Mouse (Mus musculus): ENCODE measurements around the gene Cdc42ep2.

The Cdc42ep2 gene

GRCm38 (mm10) chr19:5943404-5943803 is 18.8 kb upstream of the Cdc42ep2 start:
- in situ Hi-C loops (cut with MboI, MseI): no loop called here

DNA sequence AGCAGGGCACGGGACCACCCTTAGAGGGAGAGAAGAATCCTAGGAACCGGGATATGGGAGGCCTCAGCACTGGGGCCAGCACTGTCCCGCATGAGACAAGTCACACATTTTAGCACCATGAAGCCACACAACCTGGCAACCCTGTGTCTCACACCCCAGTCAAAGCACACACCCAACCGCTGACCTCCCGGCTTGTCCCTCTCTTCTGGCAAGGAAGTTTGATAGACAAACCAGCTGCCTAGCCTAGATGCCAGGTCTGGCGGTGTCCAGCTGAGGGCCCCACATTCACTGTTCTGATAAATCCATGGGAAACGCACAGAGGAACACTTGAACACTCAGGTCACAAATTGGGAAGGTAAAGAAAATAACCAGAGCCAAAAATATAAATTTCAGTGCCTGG is 18.0 kb upstream of the Cdc42ep2 start:
- in situ Hi-C loops (cut with MboI, MseI): no loop called here

DNA sequence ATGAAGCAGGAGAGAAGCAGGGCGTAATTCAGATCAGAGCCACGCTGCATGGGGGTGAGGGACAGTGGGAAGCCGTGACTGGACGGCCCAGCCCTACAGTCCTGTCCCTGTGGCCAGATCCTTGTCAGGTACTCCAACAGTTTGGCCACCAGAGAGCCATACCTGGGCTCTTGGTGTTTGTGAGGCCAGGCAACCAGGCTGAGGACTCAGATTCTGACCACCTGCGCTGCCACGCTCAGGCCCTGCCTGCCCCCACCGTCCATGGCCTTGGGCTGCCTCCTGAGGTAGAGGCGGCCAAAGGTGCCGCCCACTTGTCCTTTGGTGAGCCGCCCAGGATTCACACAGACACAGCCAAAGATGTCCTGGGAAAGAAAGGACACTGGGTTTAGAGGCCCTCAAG is 16.0 kb upstream of the Cdc42ep2 start:
- in situ Hi-C loops (cut with MboI, MseI): no loop called here

GRCm38 (mm10) chr19:5940173-5940572 is 15.6 kb upstream of the Cdc42ep2 start:
- in situ Hi-C loops (cut with MboI, MseI): no loop called here

GRCm38 (mm10) chr19:5939715-5940114 is 15.1 kb upstream of the Cdc42ep2 start:
- in situ Hi-C loops (cut with MboI, MseI): no loop called here

- in situ Hi-C loops (cut with MboI, MseI): no loop called here
These were observed 13.9 kb upstream of the Cdc42ep2 start for GRCm38 (mm10) chr19:5938516-5938915.

- in situ Hi-C loops (cut with MboI, MseI): no loop called here
These were observed 13.3 kb upstream of the Cdc42ep2 start for GRCm38 (mm10) chr19:5937836-5938406.

- in situ Hi-C loops (cut with MboI, MseI): no loop called here
These were observed 12.6 kb upstream of the Cdc42ep2 start for GRCm38 (mm10) chr19:5937095-5937835.

DNA sequence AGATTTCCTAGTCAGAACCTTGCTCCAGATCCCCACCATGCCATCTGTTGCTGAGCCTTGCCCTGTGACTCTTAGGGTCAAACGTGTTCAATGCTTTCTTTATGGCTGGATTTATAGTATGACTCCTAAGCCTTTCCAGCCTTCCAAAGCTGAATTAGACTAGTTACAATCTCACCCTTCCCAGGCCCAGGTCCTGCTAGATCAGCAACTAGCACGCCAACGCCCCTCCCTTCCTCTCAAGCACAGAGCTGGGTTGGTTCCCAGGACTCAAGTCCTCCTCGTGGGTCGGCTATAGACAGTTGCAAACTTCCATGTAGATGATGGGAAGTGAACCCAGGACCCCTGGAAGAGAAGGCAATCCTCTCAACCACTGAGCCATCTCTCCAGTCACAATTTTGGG is 11.1 kb upstream of the Cdc42ep2 start:
- in situ Hi-C loops (cut with MboI, MseI): no loop called here

DNA sequence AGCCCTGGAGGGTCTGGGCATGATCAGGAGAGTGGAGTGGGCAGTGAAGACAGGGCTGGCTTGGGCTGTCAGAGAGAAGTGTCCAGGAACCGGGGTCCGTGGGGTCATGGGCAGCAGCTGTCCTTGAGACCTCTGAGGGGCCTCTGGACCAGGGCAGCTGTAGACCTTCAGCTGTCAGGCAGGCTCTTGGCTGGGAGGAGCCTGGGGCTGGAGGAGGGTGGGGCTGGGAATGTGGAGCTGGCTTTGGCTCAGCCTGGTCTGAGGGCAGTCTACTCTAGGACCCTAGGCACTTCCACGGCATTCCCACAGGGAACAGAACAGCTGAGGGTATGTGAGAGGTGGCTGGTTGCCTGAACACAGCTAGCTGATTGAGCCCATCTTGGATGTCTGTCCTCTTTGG is 10.7 kb upstream of the Cdc42ep2 start:
- in situ Hi-C loops (cut with MboI, MseI): no loop called here

DNA sequence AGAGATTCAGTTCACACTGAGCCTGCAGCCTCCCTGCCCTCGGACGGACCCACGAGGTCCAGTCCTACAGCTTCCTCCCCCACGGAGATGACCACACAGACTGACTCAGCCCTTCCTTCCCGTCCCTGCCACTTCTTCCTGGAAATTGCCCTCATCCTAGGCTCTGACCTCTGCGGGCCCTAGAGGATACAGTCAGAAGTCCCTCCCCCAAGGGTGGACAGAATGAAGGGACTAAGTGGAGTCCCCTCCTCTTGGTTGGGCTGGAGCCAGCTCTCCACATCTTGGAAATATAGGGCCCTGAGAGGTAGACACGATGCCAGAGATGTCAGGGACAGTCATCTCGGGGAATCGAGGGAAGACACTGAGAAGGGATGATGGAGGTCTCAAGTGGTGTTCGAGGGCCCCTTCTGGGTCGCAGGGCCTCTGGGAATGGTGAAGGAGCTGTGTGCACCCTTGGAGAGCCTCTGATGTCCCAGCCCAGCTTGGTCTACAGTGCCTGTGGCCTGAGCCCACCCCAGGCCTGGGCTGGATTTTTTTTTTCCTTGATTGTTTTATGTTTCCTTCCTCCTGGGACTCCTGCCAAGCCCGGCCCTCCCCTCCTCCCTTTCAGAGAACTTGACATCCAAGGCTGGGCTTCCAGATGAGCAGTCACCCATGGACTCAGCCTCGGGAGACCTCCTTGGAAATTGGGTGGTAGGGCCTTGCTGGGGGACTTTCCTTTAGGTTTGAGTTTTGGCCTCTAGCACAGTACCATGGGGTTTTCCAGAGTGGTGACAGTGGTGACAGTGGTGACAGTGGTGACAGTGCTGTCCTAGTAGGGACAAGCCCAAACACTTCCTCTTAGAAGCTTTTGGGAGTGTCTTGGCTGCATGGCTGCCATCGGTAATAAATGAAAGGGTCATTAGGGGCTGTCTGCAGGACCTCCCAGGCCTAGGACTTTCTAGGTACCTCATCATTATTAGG is 5.3 kb upstream of the Cdc42ep2 start:
- in situ Hi-C loops (cut with MboI, MseI): no loop called here

DNA sequence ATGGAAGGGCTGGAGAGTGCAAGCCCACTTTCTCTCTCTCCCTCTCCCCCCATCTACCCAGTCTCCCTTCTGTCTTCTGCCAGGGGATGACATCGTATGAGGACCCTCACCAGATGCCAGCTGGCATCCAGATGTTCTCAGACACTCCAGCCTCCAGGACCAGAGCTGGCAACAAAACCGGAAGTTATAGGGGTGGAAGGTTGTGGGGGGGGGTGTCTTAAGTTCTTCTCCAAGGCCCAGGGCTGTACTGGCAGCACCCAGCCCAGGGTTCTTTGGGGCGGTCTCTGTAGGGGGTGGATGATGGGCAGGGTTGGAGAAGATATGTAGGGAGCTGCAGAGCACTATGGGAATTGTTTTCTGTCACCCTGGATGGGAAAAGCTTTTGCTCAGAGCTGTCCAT is 3.9 kb upstream of the Cdc42ep2 start:
- in situ Hi-C loops (cut with MboI, MseI): no loop called here

- in situ Hi-C loops (cut with MboI, MseI): no loop called here
These were observed 3.5 kb upstream of the Cdc42ep2 start for GRCm38 (mm10) chr19:5928104-5928503.

DNA sequence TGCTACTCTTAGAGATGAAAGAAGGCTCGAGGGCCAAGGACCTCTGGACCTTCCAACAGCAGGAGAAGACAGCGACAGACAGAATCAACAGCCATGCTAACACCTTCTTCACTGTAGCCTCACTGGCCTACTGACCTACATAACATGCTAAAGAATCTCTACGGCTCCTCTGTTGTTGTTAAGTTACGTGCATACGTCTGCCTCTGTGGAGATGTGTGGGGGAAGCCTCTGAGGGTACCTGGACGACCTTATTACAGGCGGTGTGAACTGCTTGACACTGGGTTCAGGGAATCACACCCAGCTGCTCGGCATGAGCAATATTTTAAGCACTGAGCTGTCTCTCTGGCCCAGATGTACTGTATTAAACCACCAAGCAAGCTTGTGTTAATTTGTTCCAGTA is 2.9 kb upstream of the Cdc42ep2 start:
- in situ Hi-C loops (cut with MboI, MseI): no loop called here

DNA sequence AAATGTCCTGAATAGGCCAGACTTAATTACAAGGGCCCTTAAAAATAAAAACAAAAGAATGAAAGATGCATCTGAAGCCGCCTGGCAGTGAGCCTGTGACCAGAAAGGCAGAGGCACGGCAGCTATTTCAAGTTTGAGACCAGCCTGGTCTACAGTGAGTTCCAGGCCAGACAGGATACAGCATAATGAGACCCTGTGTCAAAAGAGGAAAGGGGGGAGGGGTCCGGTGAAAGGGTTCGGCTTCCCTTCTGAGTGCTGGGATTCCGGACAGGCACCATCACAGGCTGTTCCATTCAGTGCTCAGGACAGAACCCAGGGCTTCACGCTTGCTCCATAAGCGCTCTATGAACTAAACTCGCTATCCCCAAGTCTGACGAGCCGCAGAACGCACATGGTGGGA is 2.4 kb upstream of the Cdc42ep2 start:
- in situ Hi-C loops (cut with MboI, MseI): no loop called here

DNA sequence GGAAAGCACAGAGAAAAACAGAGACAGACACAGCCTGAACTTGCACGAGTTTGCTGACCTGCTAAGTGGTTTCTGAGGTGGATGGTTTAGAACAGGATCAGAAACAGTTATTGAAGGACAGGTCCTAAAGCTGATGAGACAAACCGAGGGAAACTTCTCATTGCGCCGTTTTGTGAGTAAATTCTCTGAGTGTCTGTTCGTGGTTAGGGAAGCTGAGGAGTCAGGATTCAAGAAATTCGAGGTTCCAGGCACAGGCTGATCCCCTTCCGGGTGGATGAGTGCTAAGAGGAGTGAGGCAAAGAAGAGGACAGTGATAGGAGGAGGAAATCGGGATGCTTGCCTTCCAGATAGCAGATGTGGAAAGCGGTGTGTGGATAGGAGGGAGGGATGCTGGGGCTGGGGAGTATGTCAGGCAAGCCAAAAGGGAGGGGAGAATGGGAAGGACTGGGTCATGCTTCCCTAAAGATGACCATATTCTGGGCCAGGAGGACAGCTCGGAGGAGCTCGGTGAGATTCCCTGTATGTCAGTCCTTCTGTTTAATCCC is 767 bp upstream of the Cdc42ep2 start:
- in situ Hi-C loops (cut with MboI, MseI): no loop called here

DNA sequence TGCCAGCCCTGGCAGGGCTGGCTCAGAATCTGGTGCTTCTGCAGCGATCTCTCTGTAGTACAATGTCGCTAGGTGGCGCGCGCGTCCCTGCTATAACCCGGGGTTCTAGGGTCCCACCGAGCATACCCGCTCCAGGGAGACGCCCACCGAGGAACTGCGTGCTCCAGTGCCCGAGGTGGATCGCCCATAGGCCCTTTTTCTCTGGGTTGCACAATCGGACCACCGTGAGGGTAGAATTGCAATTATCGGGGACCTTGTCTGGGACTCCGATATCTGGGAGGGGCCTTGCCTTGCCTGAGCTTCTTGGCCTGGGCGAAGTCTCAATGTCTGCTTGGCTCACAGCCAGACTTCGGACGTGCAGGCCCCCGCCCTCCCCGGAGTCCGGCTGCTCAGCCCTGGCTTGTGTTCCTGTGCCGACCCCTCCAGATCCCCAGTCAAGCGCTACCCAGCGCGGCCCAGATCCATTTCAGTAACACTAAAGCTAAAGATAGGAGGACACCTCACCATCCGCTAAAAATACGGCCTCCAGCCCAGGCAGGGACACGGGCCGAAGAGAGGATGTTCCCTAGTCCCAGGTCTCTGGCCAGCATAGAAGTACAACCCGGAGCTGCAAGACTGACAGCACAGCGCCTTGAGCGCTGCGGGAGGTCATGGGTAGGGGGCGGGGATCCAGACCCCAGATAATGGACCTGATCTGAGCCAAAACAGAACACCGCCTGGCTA is 465 bp downstream of the Cdc42ep2 start:
- in situ Hi-C loops (cut with MboI, MseI): loop anchor here (5.0 kb wide), 1 partner anchor 33 kb away; no protein-coding TSS in a partner anchor

- in situ Hi-C loops (cut with MboI, MseI): loop anchor here (5.0 kb wide), 1 partner anchor 34 kb away; no protein-coding TSS in a partner anchor
These were observed 1.7 kb downstream of the Cdc42ep2 start for GRCm38 (mm10) chr19:5922963-5923362.

- in situ Hi-C loops (cut with MboI, MseI): loop anchor here (5.0 kb wide), 1 partner anchor 35 kb away; no protein-coding TSS in a partner anchor
These were observed 2.3 kb downstream of the Cdc42ep2 start for GRCm38 (mm10) chr19:5922119-5922942.

- in situ Hi-C loops (cut with MboI, MseI): loop anchor here (5.0 kb wide), 1 partner anchor 36 kb away; no protein-coding TSS in a partner anchor
These were observed 2.9 kb downstream of the Cdc42ep2 start for GRCm38 (mm10) chr19:5921715-5922114.

Measured in T-helper 2 cell (primary cell).